Mouse (Mus musculus): ENCODE data around the gene Il17c.
A peak's percentile ranks its signal among the peaks of the same experiment; 100 is the strongest.

Il17c gene

DNA sequence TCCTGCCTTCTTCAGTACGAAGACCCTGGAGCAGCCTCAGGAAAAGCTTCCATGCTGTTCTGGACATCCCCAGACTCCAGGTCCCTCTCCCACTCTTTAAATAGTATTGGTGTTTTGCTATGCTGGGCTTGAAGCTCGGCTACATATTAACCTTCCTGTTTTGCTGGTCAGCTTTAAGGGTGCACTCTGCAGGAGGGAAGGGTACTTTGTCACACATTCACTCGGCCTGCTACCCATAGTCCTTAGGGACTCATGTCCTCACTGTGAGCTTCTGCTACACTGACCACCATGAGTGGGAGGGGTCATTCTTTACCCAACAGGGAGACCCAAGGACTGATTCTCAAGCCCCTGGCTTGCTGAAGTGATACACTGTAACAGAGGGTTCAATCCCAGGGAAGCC is 8.8 kb downstream of the Il17c start:
- no peak for DNase-seq (ENCODE audit: low spot score in 2 of 2)

DNA sequence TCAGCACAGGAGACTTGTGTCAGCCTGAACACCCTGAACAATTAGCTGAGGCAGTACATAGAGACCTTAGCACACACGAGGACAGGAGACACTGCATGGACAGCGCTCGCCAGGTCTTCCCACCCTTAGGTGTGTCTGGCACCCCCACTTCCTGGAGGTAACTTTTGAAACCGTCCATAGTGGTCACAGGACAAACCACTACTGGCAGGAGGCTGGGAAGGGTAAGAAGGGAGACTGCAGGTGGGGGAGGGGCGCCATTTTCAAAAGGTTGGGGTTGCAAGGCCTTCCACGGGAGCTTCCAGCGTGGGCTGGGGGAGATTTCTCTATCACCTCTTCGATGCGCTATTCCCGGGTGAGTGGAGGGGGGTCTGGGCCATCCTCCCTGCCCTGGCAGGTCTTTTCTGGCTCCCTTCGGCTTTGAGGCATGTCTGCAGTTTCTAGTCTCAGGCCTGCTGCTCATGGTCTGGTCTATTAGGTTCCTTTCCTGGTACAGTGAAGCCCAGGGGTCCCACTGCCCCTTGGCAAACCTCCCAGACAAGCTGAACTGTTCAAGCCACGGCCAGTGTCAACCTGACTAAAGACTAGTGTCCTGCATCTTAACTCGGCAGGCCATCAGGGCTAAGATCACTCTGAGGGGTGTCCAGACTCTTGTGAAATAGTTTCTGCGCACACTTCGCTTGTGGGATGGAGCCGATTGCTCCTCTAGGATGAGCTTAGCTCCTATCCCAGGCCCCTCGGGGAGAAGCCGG is 10.0 kb downstream of the Il17c start:
- DNase-seq (ENCODE audit: low spot score in 2 of 2): no peak

DNA sequence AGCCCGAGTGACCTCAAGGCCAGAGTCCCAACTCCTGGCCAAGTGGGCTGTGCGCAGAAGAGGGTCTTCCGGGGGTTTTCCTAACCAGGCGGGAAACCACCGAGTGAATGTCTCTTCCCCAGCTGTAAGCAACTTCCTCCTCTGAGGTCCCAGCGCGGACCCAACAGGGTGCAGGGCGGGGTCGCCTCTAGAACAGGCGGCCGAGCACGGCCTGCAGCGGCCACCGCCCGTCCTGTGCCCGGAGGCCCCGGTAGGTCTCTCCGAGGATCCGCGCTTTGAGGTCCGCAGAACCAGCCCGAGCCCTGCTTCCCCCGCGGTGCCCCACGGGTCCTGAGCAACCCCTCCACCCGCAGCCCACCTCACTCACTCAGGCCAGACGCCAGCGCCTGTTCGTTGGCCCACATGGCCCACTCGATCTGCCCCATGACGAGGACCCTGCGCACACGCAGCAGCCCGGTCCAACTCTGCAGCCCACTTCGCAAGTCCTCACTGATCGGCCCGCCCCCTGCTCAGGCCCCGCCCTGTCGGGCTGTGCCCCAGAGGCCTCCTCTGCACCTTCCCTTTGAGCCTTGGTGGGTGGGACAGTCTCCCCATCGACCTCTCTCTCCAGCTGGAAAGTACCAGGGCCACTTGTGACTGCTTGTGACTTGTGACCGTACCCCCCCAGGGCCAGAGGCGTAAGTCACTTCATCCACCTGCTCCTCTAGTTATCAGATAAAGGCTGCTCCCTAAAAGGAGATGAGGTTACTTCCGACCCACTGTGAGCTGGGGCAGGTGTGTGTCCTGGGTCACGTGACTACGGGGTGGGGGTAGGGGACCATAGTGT is 10.8 kb downstream of the Il17c start, which contains the start of gene Cyba:
Gene Cyba (minus strand): TSS at position 488 of the 826 bp plus-strand sequence.
- peak; percentile 74 to 79 for DNase-seq (ENCODE audit: low spot score in 2 of 2)

DNA sequence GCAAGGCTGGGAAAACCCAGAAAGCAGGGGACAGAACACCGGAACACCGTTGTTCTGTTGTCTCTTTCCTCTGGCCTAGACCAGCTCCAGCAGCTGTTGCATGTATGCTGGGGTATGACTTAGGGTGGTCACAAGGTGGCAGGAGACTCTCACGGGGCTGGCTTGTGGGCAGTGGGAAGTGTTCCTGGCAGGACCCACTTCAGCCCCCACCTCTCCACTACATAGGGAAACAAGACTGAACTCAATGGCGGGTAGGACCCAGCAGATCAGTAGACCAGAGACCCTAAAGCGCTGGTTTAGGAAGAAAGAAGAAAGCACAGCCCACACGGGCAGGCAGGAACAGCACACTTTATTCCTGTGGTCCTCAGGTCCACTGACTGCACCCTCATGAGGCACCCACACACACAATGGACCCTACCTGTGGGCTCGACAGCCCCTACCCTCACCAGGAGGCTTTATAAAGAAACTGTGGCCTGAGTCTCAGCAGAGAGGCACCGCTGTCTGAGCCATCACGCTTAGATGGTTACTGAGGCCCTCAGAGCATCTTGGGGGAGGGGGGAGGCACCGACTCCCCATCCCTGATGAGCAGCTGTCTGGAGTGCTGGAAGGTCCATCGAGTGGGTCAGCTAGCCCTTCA is 11.6 kb downstream of the Il17c start:
- no peak for DNase-seq (ENCODE audit: low spot score in 2 of 2)

DNA sequence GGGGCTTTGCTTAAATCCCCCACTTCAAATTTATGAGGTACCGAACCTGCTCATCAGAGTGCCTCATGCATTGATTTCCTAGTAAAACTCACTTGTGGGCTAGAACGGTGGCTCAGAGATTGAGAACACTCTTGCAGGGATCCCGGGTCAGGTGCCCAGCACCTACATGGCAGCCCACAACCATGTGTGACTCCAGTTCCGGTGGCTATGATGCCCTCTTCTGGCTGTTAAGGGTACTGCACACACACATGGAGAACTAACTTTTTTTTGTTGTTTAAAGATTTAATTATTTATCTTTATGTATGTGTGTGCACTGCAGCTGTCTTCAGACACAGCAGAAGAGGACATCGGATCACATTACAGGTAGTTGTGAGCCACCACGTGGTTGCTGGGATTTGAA is 13.6 kb downstream of the Il17c start:
- DNase-seq (ENCODE audit: low spot score in 2 of 2): no peak

DNA sequence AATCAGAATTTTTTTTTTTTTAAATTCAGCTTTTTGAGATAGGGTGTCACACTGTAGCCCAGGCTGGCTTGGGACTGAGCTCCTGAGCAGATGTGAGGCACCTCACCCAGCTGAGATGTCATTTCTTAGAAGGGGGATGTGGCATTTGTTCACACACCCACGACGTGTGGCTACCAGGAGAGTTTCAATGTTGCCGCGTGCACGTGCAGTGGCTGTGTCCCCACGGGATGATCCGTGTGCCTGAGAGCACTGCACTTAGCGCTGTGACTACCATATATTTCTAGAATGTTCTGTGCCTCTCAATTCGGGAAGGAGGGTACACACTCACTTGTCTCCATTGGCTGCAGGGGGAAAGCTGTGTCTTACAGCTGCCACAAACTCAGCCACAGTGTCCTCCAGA is 14.3 kb downstream of the Il17c start:
- no peak for DNase-seq (ENCODE audit: low spot score in 2 of 2)

DNA sequence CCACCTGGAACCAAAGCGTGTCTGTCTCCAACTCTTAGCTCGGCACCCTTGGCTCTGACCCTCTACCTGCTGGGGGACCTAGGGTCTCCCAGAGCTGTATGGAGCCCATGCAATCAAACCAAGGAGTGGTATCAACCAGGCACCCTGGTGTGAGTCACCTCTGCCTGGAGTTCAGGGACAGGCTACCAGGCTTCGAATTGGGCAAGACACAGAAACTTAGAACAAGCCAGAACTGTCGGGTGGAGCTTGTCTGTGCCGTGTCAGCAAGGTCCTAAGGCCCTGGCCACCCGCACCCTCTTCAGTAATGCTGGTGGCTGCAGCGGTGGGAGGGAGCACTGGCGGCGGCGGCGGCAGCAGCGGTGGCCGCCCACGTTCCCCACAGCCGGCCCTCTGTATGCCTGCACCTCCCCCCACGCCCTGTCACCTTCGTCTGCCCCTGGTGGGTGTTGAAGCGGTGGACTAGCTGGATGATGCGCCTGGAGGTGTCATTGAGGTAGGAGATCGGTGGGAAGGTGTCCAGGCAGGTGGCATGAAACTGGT is 14.8 kb downstream of the Il17c start:
- no peak for DNase-seq (ENCODE audit: low spot score in 2 of 2)

DNA sequence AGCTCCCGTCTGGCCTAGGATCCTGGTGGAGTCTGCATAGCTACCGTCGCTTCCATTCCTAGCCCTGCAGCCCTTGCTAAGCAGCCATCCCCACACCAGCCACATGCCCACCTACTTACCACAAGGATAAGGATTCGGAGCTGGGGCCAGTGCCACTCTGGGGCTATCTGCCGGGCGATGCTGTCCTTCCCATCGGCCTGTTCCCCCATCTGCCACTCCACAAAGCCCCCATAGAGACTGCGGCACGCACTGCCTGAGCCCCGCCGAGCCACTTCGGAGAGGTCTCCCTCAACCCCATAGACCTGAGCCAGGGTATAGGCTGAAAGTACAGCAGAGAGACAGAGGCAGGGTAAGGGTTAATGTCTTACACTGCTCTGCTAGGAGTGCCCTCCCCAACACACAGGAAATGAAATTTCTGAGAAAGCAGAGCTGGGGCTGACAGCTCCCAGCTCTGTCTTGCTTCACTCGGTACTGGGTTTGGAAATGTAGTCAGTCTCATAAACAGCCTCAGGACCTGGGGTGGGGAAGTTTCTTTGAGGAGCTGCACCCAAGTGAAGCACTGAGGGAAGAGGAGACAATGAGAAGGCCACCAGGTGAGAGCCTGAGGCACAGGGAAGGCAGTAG is 16.0 kb downstream of the Il17c start:
- no peak for DNase-seq (ENCODE audit: low spot score in 2 of 2)

DNA sequence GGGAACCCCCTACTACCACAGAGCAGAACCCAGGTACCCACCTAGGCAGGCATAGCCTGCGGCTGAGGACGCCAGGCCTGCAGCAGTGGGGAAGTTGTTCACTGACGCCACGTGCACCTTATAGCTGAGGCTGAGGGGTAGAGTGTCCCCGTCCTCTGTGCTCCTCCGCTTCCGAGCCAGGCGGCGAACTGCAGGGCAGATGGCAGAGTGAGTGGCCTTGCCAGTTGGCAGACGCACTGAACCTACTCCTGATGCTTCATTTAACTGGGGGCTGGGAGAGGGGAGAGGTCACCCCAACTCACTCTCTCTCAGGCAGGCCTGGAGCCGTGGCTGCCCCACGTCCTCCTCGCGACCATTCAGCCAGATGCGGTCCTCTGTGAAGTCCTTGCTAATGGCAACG is 17.5 kb downstream of the Il17c start:
- DNase-seq (ENCODE audit: low spot score in 2 of 2): no peak

DNA sequence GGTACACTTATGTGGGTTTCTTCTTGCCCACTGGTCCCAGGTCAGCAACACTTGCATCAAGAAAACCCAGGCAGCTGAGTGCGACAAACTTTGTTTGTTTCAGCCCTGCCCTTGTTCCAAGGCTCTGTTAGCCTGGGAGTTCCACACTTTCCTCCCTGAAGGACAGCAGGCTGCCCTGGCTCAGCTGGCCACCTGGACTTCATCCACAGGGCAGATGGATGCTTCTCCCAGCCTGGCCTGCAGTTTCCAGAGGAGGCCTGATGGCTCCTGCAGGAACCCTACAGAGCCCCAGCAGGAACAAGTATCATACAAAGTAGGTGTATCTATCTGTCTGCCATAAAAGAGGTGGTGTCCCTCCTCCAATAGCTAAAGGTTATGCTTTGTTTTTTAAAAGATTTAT is 19.5 kb downstream of the Il17c start:
- no peak for DNase-seq (ENCODE audit: low spot score in 2 of 2)

DNA sequence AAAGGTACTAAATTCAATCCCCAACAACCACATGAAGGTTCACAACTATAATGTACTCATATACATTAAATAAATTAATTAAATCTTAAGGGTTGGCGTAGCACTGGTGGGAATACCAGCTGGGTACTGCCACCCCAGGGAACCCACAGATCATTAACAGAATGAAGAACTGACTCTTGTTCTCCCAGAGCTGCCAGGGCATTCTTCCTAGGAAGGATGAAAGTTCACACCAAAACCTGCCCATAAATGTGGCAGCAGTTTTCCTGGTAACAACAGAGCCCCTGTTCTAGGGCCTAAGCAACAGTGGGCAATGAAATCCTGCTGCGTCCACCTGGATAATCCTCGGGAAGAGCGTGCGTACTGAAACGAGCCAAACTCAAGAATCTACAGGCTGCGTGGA is 20.5 kb downstream of the Il17c start:
- DNase-seq (ENCODE audit: low spot score in 2 of 2): no peak

DNA sequence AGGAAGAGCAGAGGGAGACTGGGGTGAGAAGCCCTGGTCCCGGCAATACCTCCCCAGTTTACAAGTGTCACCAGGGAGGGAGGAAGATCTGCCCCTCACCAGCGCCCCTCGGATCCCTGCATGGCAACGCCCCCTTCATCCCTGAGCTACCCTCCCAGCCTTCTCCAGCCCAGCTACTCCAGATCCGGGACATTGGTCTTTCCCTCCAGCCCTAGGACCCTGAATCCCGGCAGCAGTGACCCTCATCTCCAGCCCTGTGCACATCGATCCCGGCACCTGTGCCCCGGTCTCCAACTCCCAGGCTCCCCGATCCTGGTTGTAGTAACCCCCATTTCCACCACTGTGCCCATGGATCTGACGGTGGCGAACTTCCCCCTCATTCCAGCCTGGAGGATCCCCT is 21.0 kb downstream of the Il17c start:
- DNase-seq (ENCODE audit: low spot score in 2 of 2): no peak

DNA sequence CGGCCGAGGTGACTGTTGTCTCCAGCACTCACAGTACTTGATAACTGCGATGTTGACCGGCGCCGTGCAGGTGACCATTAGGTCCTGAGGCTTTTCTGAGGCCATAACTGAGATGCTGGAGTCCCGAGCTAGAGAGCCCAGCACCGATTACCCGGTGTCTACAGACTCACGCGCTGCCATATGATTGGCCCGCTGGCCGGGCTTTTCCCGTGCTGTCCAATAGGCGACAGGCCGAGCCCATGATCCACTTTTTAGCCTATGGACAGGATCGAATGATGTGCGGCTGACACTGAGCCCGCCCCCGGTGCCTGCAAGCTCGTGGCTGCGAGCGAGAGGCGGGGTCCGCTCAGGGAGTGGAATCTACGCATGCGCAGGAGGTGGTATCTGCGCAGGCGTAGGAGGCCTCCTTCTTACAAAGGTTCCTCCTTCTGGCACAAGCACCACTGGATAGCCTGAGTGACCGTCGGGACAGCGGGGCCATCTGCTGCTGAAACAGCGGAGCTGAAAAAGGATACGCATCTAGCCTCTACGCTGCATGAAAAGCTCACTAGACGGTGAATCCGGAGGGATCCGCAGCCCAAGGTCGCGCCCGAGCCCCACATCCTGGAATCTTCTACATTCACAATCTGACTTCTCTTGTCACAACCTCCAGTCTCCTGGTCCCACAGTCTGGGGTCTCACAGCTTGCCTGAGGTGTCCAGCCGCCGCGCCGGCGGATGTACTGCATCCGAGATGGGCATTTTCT is 21.6 kb downstream of the Il17c start, which contains the start of gene Mvd:
Gene Mvd (minus strand): TSS at position 161 of the 745 bp plus-strand sequence.
- peak; percentile 98 to 100 for DNase-seq (ENCODE audit: low spot score in 2 of 2)

DNA sequence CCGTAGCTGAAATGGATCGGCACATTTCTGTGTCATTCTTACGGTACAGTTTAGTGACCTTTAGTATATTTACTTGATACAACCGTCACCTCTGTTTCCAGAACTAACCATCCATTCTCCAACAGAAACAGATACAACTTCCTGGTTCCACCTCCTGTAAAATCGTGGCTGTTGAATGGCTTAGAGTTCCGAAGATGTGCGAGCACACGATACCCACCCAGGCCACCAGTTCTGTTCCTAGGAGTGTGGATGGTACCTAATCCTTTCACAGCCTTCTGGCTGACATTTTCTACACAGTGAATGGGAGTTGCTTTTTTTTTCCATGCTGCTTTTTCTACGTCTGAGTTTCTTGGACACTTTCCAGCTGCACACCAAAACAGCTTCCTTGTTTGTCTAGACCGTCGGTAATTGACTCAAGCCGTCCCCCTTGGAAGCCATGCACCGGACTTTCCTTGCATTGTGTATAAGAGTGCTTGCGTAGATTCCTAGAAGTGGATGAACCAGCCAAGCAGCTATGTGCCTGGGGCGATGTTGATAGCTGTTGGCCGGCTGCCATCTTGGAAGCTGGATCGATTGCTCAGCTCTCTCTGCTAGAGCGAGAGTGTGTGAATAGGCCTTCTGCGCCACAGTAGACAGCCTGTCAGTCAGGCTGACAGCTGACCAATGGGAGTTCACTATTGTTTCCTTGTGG is 22.4 kb downstream of the Il17c start:
- DNase-seq (ENCODE audit: low spot score in 2 of 2): peak; percentile 74 to 87

DNA sequence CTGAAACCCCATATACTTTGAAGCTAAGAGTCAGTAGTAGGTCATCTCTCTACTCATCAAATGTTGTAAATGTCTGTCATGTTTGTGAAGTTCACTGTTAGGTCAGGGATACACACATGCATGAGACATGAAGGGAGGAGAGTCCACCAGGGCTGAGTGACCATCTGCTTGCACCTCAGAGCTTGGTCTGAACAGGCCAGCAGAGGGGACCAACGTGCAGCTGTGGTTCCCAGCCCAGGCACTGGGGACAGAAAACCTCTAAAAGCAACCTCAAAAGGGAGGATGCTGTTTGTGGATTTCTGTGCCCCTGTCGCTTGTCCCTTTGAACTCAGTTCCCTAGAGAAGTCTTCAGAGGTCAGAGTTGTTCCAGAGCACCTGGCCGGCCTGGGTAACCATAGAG is 23.4 kb downstream of the Il17c start:
- no peak for DNase-seq (ENCODE audit: low spot score in 2 of 2)

DNA sequence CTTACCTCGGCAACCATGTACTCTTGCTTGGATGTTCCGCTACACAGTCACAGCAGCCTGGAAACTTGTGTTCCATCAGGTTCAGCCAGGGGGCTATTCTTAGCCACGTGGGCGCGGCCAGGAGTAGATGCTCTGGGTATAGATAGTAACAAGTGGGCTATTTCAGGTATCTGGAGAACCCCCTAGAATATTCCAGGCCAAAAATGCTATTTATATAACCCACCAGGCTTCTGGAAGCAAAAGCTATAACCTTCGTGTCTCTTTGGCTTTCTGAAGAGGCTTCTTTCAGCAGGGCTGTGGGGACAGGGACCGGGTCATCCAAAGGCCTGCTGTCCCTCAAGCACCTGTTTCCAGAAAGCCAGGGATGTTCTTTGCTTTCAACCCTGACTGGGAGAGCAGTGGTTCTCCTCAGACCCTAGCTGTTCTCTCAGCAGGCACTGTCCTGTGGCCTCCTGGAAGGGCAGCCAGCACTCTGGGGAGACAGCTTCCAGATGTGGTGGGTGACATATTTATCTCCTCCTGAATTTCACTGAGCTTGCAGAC is 29.4 kb downstream of the Il17c start:
- DNase-seq (ENCODE audit: low spot score in 2 of 2): no peak

DNA sequence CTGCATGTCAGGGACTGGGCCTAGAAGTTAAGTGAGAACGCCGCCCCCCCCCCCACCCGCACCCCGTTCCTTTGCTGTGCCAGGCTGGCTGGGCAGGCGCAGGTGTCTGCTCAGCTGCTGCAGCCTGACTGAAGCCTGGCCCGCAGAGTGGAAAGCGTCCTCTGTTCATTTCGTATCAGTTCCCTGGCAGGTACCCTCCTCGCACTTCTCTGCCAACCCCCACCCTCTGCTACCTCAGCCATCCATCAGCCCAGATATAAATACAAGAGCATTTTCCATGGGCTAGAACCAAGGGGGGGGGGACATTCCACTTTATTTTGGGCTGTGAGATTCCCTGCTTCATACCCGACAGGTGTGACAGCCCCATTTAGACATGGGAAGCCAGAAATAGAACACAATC is 30.3 kb downstream of the Il17c start:
- DNase-seq (ENCODE audit: low spot score in 2 of 2): no peak

DNA sequence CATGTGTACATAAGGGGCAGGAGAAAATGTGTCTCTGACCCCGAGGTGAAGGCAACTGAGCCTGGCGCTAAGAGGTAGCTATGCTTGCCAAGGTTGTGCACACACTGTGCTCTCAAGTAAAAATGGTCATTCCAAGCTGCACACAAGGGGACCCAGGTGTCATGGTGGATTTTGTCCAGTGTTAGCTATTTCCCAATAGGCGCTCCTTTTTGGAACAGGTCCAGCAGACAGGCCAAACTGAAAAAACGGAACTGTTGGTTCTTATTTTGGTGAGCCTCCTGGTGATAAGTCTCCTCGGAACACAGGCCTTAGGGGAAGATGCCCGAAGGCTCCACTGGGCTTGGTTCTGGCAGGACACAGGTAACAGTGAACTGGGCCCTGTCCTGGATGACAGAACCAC is 32.6 kb downstream of the Il17c start:
- no peak for DNase-seq (ENCODE audit: low spot score in 2 of 2)

DNA sequence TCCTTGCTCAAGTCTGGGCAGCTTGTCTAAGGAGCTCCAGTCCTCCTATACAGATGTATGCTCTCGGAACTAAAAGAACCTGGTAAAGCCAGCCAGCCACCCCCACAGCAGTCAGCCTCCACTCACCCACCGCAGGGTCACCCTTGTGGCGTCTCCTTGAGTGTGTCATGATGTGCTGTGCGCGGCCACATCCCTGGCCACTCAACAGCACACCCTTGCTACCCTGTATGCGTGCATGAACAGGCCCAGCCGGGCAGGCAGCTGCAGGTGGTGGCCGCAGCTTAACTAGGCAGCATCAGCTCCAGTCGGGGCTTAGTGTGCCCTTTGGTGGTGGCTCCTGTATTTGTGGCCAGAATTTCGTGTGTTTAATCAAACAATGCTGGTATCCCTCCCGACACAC is 35.4 kb downstream of the Il17c start:
- no peak for DNase-seq (ENCODE audit: low spot score in 2 of 2)

DNA sequence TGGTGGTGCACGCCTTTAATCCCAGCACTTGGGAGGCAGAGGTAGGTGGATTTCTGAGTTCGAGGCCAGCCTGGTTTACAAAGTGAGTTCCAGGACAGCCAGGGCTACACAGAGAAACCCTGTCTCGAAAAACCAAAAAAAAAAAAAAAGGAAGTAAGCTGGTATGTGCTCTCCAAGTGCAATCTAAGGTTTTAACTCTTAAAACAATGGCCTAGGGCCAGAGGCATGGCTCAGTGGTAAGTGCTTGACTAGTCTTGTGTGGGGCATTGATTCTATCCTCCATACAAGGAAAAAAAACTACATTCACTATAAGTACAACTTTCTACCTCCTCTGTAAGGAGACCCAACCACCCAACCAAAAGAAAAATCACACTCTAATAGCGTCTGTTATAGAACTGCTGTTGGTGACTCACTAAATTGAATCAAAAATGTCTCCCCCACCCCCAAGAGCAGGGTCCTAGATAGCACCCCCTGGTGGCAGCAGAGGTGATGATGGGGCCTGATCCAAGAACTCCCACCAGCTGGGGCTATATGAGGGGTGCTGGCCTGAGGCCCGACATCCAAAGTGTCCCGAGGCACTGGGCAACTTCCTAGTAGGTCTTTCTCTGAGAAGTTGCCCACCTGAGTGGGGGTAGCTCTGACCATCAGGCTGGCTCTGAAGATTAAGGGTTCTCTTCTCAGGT is 37.5 kb downstream of the Il17c start:
- no peak for DNase-seq (ENCODE audit: low spot score in 2 of 2)
